Mouse (Mus musculus) c-Kit-positive CD71-negative TER-119-negative erythroid progenitor cells, embryonic 14.5 days (primary cell): ENCODE data around the gene Ccl28.
A peak's percentile ranks its signal among the peaks of the same experiment; 100 is the strongest.
"Not testable (repeated sequence)": the region's sequence is repeated elsewhere in the genome, so short reads cannot be mapped to it uniquely, and the experiment has no call there.

ENCODE experiments used
- DNase-seq: peaks from one replicate; pipeline ENCODE4 v3.0.0-alpha.2; 2013; ENCODE audit warnings: low read depth

Ccl28 gene

GRCm38 (mm10) chr13:119623634-119624033 is at the start of gene Ccl28:
Gene Ccl28, plus strand, starts transcription at chr13:119623819.
- DNase-seq, result no peak

- peak; percentile 50 for DNase-seq
Measured at GRCm38 (mm10) chr13:119596321-119597211, 27.1 kb upstream of the Ccl28 start.

GRCm38 (mm10) chr13:119598466-119598865 is 25.2 kb upstream of the Ccl28 start:
- DNase-seq, result peak; percentile 52

- not testable (repeated sequence) for DNase-seq
Measured at GRCm38 (mm10) chr13:119599066-119599465, 24.6 kb upstream of the Ccl28 start.

GRCm38 (mm10) chr13:119599498-119599897 is 24.1 kb upstream of the Ccl28 start:
- DNase-seq, result not testable (repeated sequence)

- DNase-seq, result peak; percentile 76
Measured at GRCm38 (mm10) chr13:119600166-119600565, 23.5 kb upstream of the Ccl28 start.

GRCm38 (mm10) chr13:119602688-119603331 is 20.8 kb upstream of the Ccl28 start:
- DNase-seq, result not testable (repeated sequence)

- not testable (repeated sequence) for DNase-seq
Measured at GRCm38 (mm10) chr13:119603890-119604289, 19.7 kb upstream of the Ccl28 start.

- not testable (repeated sequence) for DNase-seq
Measured at GRCm38 (mm10) chr13:119604322-119604721, 19.3 kb upstream of the Ccl28 start.

- DNase-seq, result no peak
Measured at GRCm38 (mm10) chr13:119618841-119619240, 4.8 kb upstream of the Ccl28 start.

- DNase-seq, result no peak
Measured at GRCm38 (mm10) chr13:119619735-119620134, 3.9 kb upstream of the Ccl28 start.

GRCm38 (mm10) chr13:119625952-119626351 is 2.3 kb downstream of the Ccl28 start:
- DNase-seq, result not testable (repeated sequence)

- DNase-seq, result peak; percentile 85
Measured at GRCm38 (mm10) chr13:119631482-119632155, 8.0 kb downstream of the Ccl28 start.

- no peak for DNase-seq
Measured at GRCm38 (mm10) chr13:119632156-119632548, 8.5 kb downstream of the Ccl28 start.

- no peak for DNase-seq
Measured at GRCm38 (mm10) chr13:119635496-119635895, 11.9 kb downstream of the Ccl28 start.

- DNase-seq, result no peak
Measured at GRCm38 (mm10) chr13:119637837-119638236, 14.2 kb downstream of the Ccl28 start.

GRCm38 (mm10) chr13:119638449-119638848 is 14.8 kb downstream of the Ccl28 start:
- DNase-seq, result no peak

GRCm38 (mm10) chr13:119639302-119639701 is 15.7 kb downstream of the Ccl28 start:
- DNase-seq, result no peak

GRCm38 (mm10) chr13:119640504-119640903 is 16.9 kb downstream of the Ccl28 start:
- peak; percentile 31 for DNase-seq

GRCm38 (mm10) chr13:119641145-119641544 is 17.5 kb downstream of the Ccl28 start:
- DNase-seq, result no peak

- DNase-seq, result no peak
Measured at GRCm38 (mm10) chr13:119644769-119645168, 21.1 kb downstream of the Ccl28 start.

- no peak for DNase-seq
Measured at GRCm38 (mm10) chr13:119646511-119646910, 22.9 kb downstream of the Ccl28 start.
